Mouse (Mus musculus): ENCODE results near the gene Zfp319.
"Not testable (repeated sequence)": the region's sequence is repeated elsewhere in the genome, so short reads cannot be mapped to it uniquely, and the experiment has no call there.

Gene Zfp319

DNA sequence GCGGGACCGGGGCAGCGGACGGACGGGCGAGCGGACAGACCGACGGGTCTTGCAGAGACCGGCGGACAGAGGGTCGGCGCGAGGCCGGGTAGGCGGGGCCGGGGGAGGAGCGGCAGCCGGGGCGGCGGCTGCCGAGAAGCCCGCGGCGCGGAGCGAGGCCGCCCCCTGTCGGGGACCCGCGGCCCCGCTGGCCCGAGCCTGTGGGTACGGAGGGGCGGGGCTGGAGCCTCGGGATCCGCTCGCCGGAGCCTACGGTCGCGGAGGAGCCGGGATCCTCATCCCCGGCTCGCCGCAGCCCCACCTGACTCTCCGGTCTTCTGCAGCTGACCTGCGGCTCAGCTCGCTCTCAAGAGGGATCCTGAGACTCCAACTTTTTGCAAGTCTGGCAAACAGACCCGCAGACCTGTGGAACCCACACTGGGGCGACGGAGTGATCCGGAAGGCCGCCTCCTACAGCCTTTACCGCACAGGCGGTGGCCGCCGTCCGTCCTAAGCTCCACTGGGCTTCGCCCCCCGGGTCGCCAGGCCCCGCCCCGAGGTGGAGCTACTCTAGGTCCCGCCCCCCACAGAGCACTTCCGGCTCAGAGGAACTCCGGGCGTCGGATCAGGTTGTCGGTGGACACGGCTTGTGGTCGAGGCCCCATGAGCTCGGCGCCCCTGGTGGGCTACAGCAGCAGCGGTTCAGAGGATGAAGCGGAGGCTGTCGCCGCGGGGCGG, at the start of gene Zfp319, which contains the start of gene Usb1:
Gene Zfp319, minus strand, starts transcription at position 231 of the 717 bp plus-strand sequence.
Gene Usb1, plus strand, starts transcription at position 565 of the 717 bp plus-strand sequence.
- DNase-seq: peak; percentile 92

DNA sequence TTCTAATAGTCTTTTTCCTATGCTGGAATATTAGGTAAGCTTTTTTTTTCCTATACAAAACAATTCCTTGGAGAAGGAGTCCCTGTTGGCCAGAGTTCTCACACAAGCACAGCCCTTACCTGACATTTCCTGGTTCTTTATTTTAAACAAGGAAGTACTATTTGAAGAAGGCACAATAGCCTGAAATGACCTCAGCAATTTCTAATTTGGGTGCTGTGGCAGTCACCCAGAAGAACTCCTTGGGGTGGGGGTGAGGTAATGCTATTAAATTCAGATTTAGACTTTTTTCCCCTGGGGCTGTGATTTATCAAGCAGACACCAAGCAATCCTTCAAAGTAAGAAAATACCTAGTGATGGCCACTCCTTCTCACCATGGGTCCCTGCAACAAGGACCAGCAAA, 49.2 kb upstream of the Zfp319 start:
- DNase-seq: no peak

DNA sequence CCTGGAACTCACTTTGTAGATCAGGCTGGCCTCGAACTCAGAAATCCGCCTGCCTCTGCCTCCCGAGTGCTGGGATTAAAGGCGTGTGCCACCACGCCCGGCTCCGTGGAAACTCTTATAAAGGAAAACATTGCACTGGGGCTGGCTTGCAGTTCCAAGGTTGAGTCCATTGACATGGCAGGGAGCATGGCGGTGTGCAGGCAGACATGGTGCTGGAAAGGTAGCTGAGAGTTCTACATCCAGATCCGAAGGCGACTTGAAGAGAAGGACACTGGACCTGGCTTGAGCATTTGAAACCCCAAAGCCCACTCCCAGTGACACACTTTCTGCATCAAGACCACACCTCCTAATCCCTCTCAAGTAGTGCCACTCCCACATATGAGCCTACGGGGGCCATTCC, 47.2 kb upstream of the Zfp319 start:
- DNase-seq: not testable (repeated sequence)

DNA sequence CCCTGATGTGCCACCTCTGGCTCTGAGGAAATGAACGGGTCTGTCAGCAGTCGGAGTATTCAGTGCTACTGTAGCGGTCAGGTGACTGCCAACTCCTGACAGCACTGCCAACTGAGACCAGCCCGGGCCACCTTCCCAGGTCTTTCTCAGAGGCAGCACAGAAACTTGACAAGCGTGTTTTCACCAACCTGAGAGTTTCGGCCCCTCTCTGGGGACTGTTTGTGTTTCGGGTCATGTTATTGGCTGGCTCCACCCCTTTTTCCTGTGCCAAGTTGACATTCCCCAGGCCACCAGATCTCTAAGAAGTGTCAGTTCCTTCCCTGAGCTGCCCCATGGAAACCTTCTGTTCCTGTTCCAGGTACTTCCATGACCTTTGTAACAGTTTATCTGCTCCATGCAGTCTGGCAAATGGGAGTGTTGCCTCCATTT, 46.1 kb upstream of the Zfp319 start:
- DNase-seq: no peak

DNA sequence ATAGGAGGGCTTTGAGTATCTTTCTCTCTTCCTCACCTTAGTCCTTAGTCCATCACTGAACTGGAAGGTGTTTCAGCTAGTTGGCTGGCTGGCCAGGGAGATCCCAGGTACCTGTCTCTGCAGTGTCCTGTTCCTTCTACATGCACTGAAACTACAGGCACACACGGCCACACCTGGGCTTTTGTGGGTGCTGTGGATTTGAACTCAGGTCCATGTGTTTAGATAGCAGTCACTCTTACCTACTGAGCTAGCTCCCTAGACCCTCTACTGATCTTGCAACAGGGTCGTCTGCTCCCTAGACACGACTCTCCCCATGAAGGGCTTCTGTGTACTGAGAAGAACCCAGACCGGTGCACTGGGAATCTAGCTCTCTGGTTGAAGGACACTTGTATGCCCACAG, 45.4 kb upstream of the Zfp319 start:
- no peak for DNase-seq

DNA sequence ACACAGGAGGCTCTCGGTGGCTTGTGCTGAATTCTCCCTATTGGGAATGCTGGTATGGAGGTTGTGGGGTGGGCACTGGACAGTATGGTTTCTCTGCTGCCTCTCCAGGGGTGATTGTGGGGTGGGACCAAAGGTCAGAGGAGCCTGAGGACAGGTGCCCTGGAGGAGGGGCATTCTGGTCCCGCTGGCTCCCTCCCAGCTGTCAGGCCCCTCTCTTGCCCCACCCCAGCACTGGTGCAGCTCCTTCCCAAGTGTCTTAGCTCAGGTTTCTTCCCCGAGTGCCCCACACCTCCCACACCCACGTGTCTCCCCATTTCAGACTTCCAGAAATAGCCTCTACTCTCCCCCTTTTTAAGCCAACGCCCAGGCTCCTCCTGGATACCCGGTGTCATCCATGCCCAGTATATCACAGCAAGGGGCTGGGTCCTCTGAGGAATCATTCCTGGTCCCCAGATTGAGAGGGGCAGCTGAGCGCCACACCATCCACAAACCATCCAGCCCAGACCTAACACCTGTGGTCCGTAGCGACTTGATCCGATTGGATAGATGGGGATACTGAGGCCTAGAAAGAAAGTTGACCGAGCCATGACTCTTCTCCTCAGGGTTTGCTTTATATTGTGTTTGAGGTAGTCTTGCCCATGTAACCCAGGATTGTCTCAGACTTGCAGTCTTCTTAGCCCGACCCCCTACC, 44.7 kb upstream of the Zfp319 start:
- no peak for DNase-seq

DNA sequence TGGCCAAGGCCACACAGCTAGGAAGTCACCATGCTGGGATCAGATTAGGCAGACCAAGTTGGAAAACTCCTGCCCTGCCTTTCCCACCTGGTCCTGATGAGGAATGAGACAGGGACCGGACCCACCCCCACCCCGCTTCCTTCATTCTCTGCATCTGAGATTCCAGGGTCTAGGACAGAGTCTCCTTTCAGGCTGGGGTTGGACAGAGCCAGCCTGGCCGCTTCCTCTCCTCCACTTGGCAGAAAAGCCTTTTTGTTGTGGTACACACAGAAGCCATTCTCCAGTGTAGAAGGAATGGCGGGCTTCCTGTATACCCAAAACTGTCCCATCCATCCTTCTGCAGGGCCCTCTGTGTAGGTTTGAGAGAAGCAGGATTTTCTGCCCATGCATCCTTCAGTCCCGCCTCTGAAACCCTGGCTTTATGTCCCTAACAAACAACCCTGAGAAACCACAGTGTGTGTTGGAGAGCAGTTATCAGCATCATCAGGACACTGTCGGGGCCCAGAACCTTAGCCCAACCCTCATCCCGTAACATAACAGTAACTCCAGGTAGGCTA, 43.7 kb upstream of the Zfp319 start:
- DNase-seq: no peak

DNA sequence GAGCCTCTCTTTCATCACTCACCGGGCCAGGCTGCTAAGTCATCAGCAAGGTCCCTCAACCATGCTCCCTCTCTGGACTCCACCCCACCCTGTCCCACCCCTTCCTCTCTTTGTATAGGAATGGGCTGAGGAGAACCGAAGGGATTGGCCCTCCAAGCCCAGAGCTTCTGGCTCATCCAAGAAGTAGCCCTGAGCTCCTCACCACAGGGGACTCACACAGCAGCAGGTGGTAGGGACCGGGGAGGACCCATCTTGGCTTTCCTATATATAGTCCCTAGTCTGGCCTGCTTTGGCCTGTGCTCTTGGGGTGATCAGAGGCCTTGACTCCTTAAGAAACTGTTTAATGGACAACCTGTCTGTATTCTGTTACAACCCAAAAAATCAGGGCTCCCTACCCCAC, 42.7 kb upstream of the Zfp319 start:
- no peak for DNase-seq

DNA sequence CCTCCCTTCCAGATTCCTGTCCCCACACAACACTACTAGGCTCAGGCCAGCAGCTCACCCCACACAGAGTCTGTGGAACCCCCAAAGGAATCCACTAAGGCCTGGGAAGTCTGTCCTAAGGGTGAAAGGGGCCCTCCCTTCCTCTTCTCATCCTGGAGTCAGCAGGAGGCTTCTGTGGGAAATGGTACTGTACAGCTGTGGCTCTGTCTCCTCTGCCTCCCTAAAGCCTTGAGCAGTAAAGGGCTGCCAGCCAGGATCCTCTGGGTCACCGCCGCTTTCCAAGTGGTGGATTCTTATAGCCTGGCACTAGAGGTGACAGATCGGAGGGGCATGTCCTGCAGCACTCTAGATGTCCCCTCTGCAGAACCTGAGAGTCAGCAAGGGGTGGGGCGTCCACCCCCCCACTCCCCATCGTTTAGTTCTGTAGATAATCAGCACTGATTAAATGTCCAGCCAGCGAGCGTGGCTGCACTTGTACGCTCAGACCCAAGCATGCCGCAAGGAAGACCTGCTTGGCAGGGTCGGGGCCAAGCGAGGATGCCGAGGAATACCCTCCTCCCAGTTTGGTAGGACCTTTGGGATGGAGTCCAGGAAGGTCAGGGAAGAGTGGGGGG, 41.7 kb upstream of the Zfp319 start:
- DNase-seq: no peak

DNA sequence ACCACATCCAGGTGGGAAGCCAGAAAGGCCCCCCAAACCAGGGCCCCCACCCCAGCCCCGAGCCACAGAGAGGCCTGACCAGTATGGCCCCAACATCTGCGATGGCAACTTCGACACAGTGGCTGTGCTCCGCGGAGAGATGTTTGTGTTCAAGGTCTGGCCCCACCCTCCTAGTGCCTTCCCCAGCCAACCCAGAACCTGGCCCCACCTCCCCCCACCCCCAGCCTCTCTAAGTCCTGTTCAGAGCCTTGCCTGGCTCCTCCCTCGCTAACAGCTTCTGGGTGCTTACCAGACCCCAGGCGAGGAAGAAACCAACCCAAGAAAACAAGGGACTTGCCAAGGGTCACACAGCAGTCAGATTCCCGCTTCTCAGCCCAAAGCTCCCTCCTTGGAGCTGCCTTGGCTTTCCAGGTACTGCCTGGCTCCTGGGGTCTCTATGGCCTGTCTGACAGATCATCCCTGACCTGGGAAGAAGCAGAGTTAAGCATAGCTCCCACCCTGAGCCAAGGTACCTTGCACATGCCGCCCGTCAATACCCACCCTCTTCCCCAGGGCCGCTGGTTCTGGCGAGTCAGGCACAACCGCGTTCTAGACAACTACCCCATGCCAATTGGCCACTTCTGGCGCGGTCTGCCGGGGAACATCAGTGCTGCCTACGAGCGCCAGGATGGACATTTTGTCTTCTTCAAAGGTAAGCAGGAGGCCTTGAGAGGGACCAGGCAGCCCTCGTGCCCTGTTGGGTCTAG, 38.0 kb upstream of the Zfp319 start:
- no peak for DNase-seq

DNA sequence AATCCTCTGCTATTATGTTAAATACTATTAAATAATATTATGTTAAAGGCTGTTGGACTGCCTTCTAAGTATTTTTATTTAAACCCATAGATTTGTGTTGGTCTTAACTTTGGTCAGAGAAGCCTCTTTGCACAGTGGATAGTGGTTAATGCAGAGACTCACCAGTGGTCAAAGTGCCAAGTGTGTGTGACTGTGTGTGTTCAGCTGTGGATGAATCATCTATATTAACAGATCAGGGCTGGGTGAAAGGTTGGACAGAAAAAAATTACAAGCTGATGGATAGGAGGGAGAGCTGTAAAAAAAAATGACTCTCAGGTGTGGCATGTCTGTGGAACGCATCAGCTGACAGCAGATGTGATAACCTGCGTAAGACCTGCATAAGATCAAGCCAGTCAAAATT, 32.1 kb upstream of the Zfp319 start:
- no peak for DNase-seq

DNA sequence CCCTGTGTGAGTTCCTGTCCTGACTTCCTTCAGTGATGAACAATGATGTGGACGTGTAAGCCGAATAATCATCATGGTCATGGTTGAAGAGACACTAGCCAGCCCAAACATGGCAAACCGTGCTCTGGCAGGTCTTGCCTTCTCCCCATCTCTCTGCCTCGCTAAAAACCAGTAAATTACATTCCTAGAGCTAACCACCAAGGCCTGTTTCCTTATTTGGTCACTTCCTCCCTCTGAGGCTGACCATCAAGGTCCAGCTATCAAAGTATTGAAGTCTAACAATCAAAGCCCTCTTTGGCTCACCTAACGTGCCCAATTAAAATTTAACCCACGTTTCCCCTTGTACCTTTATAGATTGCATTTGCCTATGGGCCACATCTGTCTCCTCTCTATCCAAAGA, 30.5 kb upstream of the Zfp319 start:
- no peak for DNase-seq

DNA sequence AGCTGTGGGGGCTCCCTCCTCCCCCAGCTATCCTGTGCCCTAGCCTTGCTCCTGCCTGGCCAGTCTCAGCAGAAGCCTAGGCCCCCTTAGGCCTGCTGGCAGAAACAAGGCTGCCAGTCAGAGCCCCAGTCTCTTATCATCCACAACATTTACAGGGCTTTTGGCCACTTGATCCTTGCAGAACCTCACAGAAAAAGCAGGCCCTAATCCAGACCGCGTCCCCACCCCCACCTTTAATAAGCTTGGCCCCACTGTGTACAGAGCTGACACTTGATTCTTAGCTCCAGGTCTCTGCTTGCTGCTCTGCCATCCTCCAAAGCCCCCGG, 29.2 kb upstream of the Zfp319 start:
- no peak for DNase-seq

DNA sequence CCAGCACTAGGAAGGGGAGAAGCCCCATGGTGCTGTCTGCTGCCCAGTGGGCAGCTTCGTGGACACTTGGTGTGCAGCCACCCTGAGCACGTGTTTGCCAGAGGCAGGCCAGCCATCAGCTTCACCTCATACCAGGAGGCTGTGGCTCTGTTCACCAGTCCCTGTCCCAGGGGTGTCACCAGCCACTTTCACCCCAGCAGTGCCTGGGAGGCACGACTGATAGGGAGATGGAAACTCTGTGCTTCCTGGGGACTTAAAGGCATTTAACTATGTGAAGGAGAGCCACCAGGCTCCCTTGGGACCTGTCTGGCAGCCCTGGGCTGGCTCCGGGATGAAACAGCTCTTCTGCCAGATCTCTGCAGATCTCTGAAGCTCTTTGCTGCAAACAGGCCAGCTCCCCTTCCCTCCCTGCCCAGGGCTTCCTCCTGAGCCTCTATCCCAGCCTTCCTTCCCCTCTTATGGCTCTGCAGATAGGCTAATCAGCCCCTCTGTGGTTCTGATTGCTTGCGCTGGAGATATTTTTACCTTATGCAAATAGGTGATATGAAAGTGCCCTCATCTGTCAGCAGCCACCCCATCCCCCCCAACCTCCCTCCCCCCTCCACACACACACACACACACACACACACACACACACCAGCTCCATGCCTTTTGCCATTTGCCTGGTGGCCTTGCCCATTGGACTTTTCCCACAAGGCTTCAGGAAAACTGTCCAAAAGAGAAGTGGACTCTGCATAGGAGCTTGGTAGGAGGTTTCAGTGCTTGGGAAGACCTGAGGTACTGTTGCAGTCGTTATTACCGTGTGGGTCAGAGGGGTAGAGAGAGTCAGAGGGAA, 28.6 kb upstream of the Zfp319 start:
- no peak for DNase-seq

DNA sequence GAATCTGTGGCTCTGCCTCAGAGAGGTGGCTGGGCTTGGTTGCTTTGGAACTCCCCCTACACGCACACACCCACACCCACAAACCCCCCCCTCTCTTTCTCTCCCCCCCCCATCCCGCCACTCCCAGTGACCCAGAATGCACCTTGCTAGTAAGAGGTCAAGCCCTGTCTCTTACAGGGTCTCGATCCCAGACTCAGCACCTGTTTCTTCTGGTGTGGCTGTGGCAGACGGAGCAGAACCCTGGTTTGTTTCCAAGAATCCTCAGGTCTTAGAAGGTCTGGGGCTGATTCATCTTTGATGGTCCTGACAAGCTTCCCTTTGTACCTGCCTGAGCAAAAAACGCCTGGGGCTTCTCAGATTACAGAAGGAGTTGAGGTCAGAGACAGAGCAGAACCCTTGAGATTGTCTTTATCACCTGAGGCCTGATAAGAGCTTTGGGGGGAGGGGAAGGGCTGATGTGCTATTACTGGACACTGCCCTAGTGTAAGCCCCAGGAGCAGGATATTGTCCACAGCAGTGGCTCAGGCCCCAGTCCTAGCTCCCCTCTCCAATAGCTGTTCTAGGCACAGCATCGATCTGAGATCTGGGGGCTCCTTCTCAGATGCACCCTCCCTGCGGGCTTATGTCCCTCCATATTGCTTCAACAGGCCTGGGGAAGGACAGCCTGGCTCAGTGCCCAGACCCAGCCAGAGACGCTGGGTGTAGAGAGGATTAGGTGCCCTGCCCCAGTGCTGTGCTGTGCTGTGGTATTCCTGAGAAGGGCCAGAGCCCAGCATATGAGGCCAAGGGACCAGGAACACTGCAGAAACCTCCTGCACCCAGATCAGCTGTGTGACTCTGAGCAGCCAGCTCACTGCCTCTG, 27.0 kb upstream of the Zfp319 start:
- no peak for DNase-seq

DNA sequence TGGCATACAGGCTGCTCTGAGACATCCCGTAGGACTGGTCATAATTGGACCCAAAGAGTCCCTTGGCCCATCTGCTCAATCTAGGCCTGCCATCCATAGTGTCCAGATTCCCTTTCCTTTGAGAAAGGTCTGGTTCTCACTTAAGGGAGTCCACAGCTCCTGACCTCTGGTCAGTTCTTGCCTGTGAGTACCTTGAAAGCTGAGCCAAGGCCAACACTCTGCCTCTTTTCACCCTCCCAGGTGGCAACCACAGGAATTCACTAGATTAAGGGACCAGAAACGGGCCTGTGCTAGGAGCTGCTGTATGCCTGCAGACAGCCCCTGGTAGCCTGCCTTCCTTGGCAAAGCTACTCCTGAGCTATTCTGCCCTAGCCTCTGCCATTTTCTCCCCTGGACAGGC, 22.9 kb upstream of the Zfp319 start:
- no peak for DNase-seq

DNA sequence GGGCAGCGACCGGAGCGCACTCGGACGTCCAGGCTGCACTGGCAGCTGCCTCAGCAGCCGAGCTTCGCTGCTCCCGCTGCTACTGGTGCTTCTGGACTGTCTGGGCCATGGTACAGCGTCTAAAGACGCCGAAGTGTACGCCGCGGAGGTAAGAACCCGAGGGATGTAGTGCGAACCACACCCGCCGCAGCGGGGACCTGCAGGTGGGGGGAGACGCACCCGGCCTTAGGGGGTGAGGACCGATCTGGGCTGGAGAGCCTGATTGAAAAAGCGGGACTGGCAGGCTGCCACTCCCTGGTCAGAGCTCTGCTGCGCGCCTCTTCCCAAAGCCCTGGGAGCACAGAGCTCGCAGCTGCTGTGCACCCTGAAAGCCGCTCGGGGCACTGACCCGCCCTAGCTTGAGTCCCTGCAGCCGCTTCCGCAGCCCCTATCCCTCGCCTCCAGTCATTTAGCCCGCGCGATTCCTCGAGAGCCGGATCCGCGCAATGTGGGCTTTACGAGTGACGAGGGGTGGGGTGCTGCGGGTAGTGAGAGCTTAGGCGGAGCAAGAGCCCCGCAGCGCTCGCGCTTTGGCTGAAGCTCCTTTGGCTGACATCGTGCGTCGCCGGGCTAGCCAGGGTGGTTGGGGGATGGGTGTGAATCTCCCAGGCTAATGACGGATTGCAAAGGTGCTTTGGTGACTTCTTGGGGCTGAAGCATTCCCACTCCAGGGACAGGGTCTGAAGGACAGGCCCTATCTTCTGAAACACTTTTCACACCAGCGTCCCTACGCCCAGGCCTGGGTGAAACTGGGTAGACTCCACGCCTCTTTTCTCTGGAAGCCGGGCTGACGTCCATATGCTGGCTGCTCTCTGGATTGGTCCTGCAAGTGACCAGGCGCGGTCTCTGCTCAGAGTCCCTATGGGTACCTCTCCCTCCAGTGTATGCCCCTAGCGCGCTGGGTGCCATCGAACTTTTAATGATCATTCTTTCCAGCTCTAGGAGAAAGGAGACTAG, 21.4 kb upstream of the Zfp319 start:
- no peak for DNase-seq

DNA sequence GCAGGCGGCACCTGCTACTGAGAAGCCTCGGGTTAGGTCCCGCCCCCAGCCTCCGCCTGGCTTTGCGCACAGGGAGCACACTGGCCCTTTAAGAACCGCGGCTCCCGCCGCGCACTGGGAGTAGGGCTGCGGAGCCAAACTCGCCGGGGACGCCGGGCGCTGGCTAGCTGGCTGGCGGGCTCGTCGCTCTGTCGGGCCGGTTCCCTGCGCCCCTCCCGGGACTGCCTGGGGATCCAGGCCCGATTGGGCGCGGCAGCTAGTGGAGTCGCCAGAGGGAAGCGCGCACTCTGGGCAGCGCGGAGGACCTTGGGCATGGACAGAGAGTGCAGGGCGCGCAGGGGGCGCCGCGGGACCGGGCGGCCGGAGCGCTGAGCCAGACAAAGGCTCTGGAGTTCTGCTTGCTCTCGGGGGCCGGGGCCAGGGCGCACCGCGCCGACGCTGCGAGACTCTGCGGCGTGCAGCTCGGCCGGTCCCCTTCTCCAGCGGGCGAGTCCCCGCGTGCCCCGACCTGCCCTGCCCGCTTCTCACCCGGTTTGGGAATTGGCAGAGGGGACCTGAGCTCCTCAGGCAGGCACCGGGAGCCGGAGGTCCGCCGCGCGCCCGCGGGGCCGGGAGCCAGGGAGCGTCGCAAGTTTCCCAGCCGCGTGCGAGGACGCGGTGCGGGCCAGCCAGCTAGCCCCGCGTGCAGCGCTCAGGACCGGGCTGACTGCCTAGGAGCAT, 20.6 kb upstream of the Zfp319 start, which contains the start of gene Mmp15:
Gene Mmp15, plus strand, starts transcription at position 118 of the 720 bp plus-strand sequence.
- DNase-seq: peak; percentile 63

DNA sequence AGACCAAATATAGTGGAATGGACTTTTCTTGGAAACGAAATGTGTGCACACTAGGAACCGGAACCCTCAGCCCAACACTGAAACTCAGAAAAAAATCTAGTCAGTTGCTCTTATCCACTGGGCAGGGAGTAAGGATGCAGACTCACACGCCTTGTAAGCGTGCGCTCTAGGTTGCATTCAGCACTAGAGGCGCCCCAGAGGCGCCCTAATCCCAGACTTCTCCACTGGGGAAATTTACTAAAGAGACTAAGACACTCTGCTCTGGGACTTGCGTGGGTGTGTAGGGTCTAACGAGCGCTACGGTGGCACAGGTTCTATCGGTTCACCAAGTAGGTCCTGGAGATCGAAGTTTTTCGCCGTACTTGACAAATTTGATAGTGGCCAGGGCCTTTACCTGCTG, 19.7 kb upstream of the Zfp319 start:
- DNase-seq: peak; percentile 38

All from right cerebral cortex, adult 18-20 months (tissue).